Comparison of ENCODE assay signal across 21 mouse cellular contexts in the genomic region with DNA sequence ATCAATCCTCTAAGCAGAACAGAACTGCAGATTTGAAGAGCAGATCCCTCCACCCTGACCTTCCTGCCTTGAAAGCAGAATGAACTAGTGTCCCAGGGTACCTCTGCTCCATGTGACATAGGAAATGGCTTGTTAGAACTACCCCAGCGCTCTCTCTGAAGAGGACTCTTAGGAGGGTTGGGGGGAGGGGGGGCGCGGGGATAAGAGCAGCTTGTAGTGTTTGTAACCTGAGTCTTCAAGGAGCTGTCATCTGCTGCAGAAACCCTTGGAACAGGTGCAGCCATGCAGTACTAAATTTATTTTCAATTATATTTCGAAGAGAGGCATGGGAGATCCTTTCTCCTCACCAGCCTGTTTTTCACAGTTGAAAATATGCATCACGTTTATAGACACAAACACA. TPM values are rescaled to one million over a fixed set of nuclear protein-coding genes. Genes with fewer than 3 reads are reported as not detected.
DNase-seq lines count a peak whose midpoint lies in the region; ATAC-seq and TF ChIP-seq lines count a peak whose summit lies in the region.
"Had no signal": no experiment of that assay in that cellular context is flagged by ENCODE, and none has a peak within 500 bp of the region (broad histone marks: within the 10 kb centered on the region; RNA-seq: fewer than 3 reads in every experiment).

No protein-coding gene starts in this region.

- no peak for DNase-seq in forebrain, embryonic 11.5 days (ENCODE audit: low spot score)
- peak; percentile 26 for DNase-seq in kidney, postnatal 0 days (ENCODE audit: low spot score)
- DNase-seq in kidney, postnatal 4 days: no peak
- peak; percentile 37 for DNase-seq in R1 (ENCODE audit: low read depth, low spot score)
- no peak for DNase-seq in left cerebral cortex, postnatal 10 days (ENCODE audit: extremely low spot score in 1 of 2, low spot score in 2 of 2)
- DNase-seq: cerebellum, adult 8-10 months; heart, postnatal 10 days; kidney, postnatal 36 days; thymus, postnatal 14 days had no signal

- H3K9me3 ChIP-seq in forebrain, embryonic 13.5 days (replicated peaks): no peaks in the 10 kb centered on the region
- H3K9me3 ChIP-seq in forebrain, embryonic 11.5 days (ENCODE audit: control insufficient read depth, low read length): no peaks in the 10 kb centered on the region
- H3K9me3 ChIP-seq in kidney, postnatal 0 days (replicated peaks; ENCODE audit: low read length): no peaks in the 10 kb centered on the region
- no peaks in the 10 kb centered on the region for H3K9me3 ChIP-seq in forebrain, embryonic 15.5 days
- no peaks in the 10 kb centered on the region for H3K9me3 ChIP-seq in heart, embryonic 12.5 days (replicated peaks)
- H3K9me3 ChIP-seq: embryonic facial prominence, embryonic 13.5 days; heart, embryonic 10.5 days; hindbrain, embryonic 15.5 days; limb, embryonic 15.5 days; liver, embryonic 15.5 days had no signal

- peaks cover 1% of the 10 kb centered on the region for H3K4me1 ChIP-seq in forebrain, embryonic 13.5 days
- no peaks in the 10 kb centered on the region; the same call in 1 of the 2 replicates for H3K4me1 ChIP-seq in forebrain, embryonic 11.5 days (replicated peaks; ENCODE audit: control insufficient read depth, insufficient read depth, low read length)
- no peaks in the 10 kb centered on the region for H3K4me1 ChIP-seq in kidney, postnatal 0 days (replicated peaks; ENCODE audit: insufficient read depth, low read length)
- peaks cover 6% of the 10 kb centered on the region for H3K4me1 ChIP-seq in forebrain, embryonic 15.5 days
- no peaks in the 10 kb centered on the region for H3K4me1 ChIP-seq in heart, embryonic 12.5 days (replicated peaks)
- H3K4me1 ChIP-seq: embryonic facial prominence, embryonic 13.5 days; heart, embryonic 10.5 days; liver, embryonic 15.5 days had no signal

- intact Hi-C loops in left cerebral cortex, postnatal 10 days (cut with DNase I): no loop called here

- WGBS in forebrain, embryonic 13.5 days: 52% methylated on average over 5 of the region's 5 CpGs
- 51% methylated on average over 5 of the region's 5 CpGs for WGBS in forebrain, embryonic 11.5 days
- WGBS in kidney, postnatal 0 days: 34% methylated on average over 5 of the region's 5 CpGs
- WGBS in forebrain, embryonic 15.5 days: 47% methylated on average over 5 of the region's 5 CpGs
- WGBS in heart, embryonic 12.5 days: 55% methylated on average over 5 of the region's 5 CpGs

- H3K27ac ChIP-seq in forebrain, embryonic 13.5 days: no peak overlapping the region
- H3K27ac ChIP-seq in forebrain, embryonic 11.5 days (ENCODE audit: low read depth, low read length): no peak overlapping the region
- H3K27ac ChIP-seq in kidney, postnatal 0 days: no peak overlapping the region
- H3K27ac ChIP-seq in forebrain, embryonic 15.5 days (replicated peaks): no peak overlapping the region
- no peak overlapping the region for H3K27ac ChIP-seq in heart, embryonic 12.5 days (ENCODE audit: poor library complexity, severe bottlenecking)
- H3K27ac ChIP-seq: embryonic facial prominence, embryonic 13.5 days; heart, embryonic 10.5 days; hindbrain, embryonic 15.5 days; limb, embryonic 15.5 days; liver, embryonic 15.5 days had no signal

- H3K27me3 ChIP-seq in forebrain, embryonic 13.5 days: no peaks in the 10 kb centered on the region
- H3K27me3 ChIP-seq in forebrain, embryonic 11.5 days (ENCODE audit: control insufficient read depth, insufficient read depth, low read length): no peaks in the 10 kb centered on the region
- no peaks in the 10 kb centered on the region for H3K27me3 ChIP-seq in kidney, postnatal 0 days (ENCODE audit: insufficient read depth, low read length)
- no peaks in the 10 kb centered on the region for H3K27me3 ChIP-seq in forebrain, embryonic 15.5 days
- H3K27me3 ChIP-seq in heart, embryonic 12.5 days (replicated peaks): no peaks in the 10 kb centered on the region
- H3K27me3 ChIP-seq: CH12.LX; embryonic facial prominence, embryonic 13.5 days; hindbrain, embryonic 15.5 days; limb, embryonic 15.5 days; liver, embryonic 15.5 days had no signal

- peak; percentile 57; the same call in 1 of the 2 replicates for ATAC-seq in forebrain, embryonic 13.5 days
- ATAC-seq in forebrain, embryonic 11.5 days (replicated peaks; ENCODE audit: low FRiP score): no peak; the same call in 1 of the 2 replicates
- peak; percentile 49; the same call in 1 of the 2 replicates for ATAC-seq in kidney, postnatal 0 days (replicated peaks; ENCODE audit: low FRiP score, low read depth)
- ATAC-seq in forebrain, embryonic 15.5 days (replicated peaks): 0 out of 2 replicates have a peak, but pooled peaks have one; percentile 41
- no peak for ATAC-seq in heart, embryonic 12.5 days (ENCODE audit: insufficient number of reproducible peaks, low FRiP score)
- ATAC-seq: intestine, embryonic 16.5 days had no signal

- no peak overlapping the region for H3K4me2 ChIP-seq in forebrain, embryonic 13.5 days
- H3K4me2 ChIP-seq in forebrain, embryonic 11.5 days (ENCODE audit: low read depth, low read length, severe bottlenecking): no peak overlapping the region
- no peak overlapping the region for H3K4me2 ChIP-seq in kidney, postnatal 0 days (ENCODE audit: low read length)
- H3K4me2 ChIP-seq in forebrain, embryonic 15.5 days (replicated peaks): no peak overlapping the region
- H3K4me2 ChIP-seq in heart, embryonic 12.5 days: no peak overlapping the region
- H3K4me2 ChIP-seq: embryonic facial prominence, embryonic 13.5 days; hindbrain, embryonic 15.5 days; limb, embryonic 15.5 days; liver, embryonic 15.5 days; midbrain, embryonic 11.5 days had no signal

- TF ChIP-seq CTCF in kidney, postnatal 0 days (IDR thresholded peaks at IDR 0.05; ENCODE audit: low read depth): no peak

- H3K9ac ChIP-seq in forebrain, embryonic 13.5 days: no peak overlapping the region
- no peak overlapping the region for H3K9ac ChIP-seq in forebrain, embryonic 11.5 days (ENCODE audit: low read length)
- no peak overlapping the region for H3K9ac ChIP-seq in kidney, postnatal 0 days (ENCODE audit: low read depth, low read length)
- H3K9ac ChIP-seq in forebrain, embryonic 15.5 days (replicated peaks): no peak overlapping the region
- H3K9ac ChIP-seq in heart, embryonic 12.5 days: no peak overlapping the region
- H3K9ac ChIP-seq: embryonic facial prominence, embryonic 13.5 days; hindbrain, embryonic 15.5 days; limb, embryonic 15.5 days; liver, embryonic 15.5 days had no signal

- H3K4me3 ChIP-seq in forebrain, embryonic 13.5 days: no peak overlapping the region
- H3K4me3 ChIP-seq in forebrain, embryonic 11.5 days (ENCODE audit: low read depth, low read length): no peak overlapping the region
- no peak overlapping the region for H3K4me3 ChIP-seq in kidney, postnatal 0 days (replicated peaks; ENCODE audit: low read depth, low read length)
- no peak overlapping the region for H3K4me3 ChIP-seq in forebrain, embryonic 15.5 days
- H3K4me3 ChIP-seq in heart, embryonic 12.5 days: no peak overlapping the region
- H3K4me3 ChIP-seq: embryonic facial prominence, embryonic 13.5 days; heart, embryonic 10.5 days; hindbrain, embryonic 15.5 days; limb, embryonic 15.5 days; liver, embryonic 15.5 days had no signal

- H3K36me3 ChIP-seq in forebrain, embryonic 13.5 days (ENCODE audit: poor library complexity, severe bottlenecking): no peaks in the 10 kb centered on the region
- H3K36me3 ChIP-seq in forebrain, embryonic 11.5 days (ENCODE audit: control insufficient read depth, insufficient read depth, low read length): no peaks in the 10 kb centered on the region
- no peaks in the 10 kb centered on the region for H3K36me3 ChIP-seq in kidney, postnatal 0 days (ENCODE audit: insufficient read depth, low read length)
- no peaks in the 10 kb centered on the region for H3K36me3 ChIP-seq in forebrain, embryonic 15.5 days
- H3K36me3 ChIP-seq in heart, embryonic 12.5 days: no peaks in the 10 kb centered on the region
- H3K36me3 ChIP-seq: embryonic facial prominence, embryonic 13.5 days; heart, embryonic 10.5 days; hindbrain, embryonic 15.5 days; limb, embryonic 15.5 days; liver, embryonic 15.5 days had no signal

RNA-seq across cellular contexts. Expression of a gene that starts 30.9 kb away (rescaled TPM):
- 0.67 and 0.98 TPM in 2 replicates for polyA plus RNA-seq in forebrain, embryonic 13.5 days (2015; fragmentation: Nextera tagmentation; extraction: Ambion mirVana)
- polyA plus RNA-seq in forebrain, embryonic 11.5 days (2014; fragmentation: Nextera tagmentation; extraction: Ambion mirVana): 1.7 and 1.8 TPM in 2 replicates
- polyA plus RNA-seq in kidney, postnatal 0 days (2015; fragmentation: Nextera tagmentation; extraction: Ambion mirVana): 4.4 and 5.1 TPM in 2 replicates
- 1.1 and 1.3 TPM in 2 replicates for polyA plus RNA-seq in forebrain, embryonic 15.5 days (2015; fragmentation: Nextera tagmentation; extraction: Ambion mirVana)
- 10 to 100 TPM; 38.5 to 41.8 TPM for total RNA-seq in left cerebral cortex, postnatal 10 days (2021)
- 1.1 and 1.3 TPM in 2 replicates for polyA plus RNA-seq in heart, embryonic 12.5 days (2016; fragmentation: Nextera tagmentation; extraction: Ambion mirVana)
- total RNA-seq: MEL had no signal

Comparison
In these comparisons a context has a peak if more than half of its experiments do, and no peak if none do; other contexts are left out.
1. ATAC-seq: peak in forebrain, embryonic 13.5 days (single experiment), kidney, postnatal 0 days (single experiment) and forebrain, embryonic 15.5 days (single experiment); none in forebrain, embryonic 11.5 days (single experiment) and heart, embryonic 12.5 days (single experiment).
2. DNase-seq: peak in kidney, postnatal 0 days (single experiment) and R1 (single experiment); none in forebrain, embryonic 11.5 days (single experiment), kidney, postnatal 4 days (0 of 2) and left cerebral cortex, postnatal 10 days (0 of 2).